Mouse (Mus musculus) ovary, postnatal 10 days (tissue): ENCODE measurements around the gene Epb41.

ENCODE experiments used
- DNase-seq: peaks from one replicate; pipeline ENCODE4 v3.0.0; 2022; ENCODE audit warnings: low spot score

Gene Epb41

GRCm38 (mm10) chr4:132074933-132075769 lies at the start of gene Epb41:
TSS of gene Epb41 (minus strand) at chr4:132075321.
- peak; percentile 99 for DNase-seq

GRCm38 (mm10) chr4:132123166-132123565 lies 48.0 kb upstream of the Epb41 start:
- no peak for DNase-seq

GRCm38 (mm10) chr4:132121674-132122073 lies 46.6 kb upstream of the Epb41 start:
- no peak for DNase-seq

GRCm38 (mm10) chr4:132119566-132119965 lies 44.4 kb upstream of the Epb41 start:
- no peak for DNase-seq

GRCm38 (mm10) chr4:132116315-132116714 lies 41.2 kb upstream of the Epb41 start:
- no peak for DNase-seq

- DNase-seq: no peak
Observed at GRCm38 (mm10) chr4:132113411-132114095, 38.4 kb upstream of the Epb41 start.

GRCm38 (mm10) chr4:132111227-132111626 lies 36.1 kb upstream of the Epb41 start:
- no peak for DNase-seq

- DNase-seq: no peak
Observed at GRCm38 (mm10) chr4:132108221-132108620, 33.1 kb upstream of the Epb41 start.

GRCm38 (mm10) chr4:132101152-132101551 lies 26.0 kb upstream of the Epb41 start:
- no peak for DNase-seq

- no peak for DNase-seq
Observed at GRCm38 (mm10) chr4:132099548-132099947, 24.4 kb upstream of the Epb41 start.

- no peak for DNase-seq
Observed at GRCm38 (mm10) chr4:132095043-132095442, 19.9 kb upstream of the Epb41 start.

- no peak for DNase-seq
Observed at GRCm38 (mm10) chr4:132093928-132094327, 18.8 kb upstream of the Epb41 start.

- DNase-seq: no peak
Observed at GRCm38 (mm10) chr4:132093136-132093535, 18.0 kb upstream of the Epb41 start.

- DNase-seq: no peak
Observed at GRCm38 (mm10) chr4:132088921-132089320, 13.8 kb upstream of the Epb41 start.

- no peak for DNase-seq
Observed at GRCm38 (mm10) chr4:132085114-132085513, 10.0 kb upstream of the Epb41 start.

- no peak for DNase-seq
Observed at GRCm38 (mm10) chr4:132080492-132080983, 5.4 kb upstream of the Epb41 start.

GRCm38 (mm10) chr4:132079555-132080275 lies 4.6 kb upstream of the Epb41 start:
- peak; percentile 41 for DNase-seq

GRCm38 (mm10) chr4:132078296-132078714 lies 3.2 kb upstream of the Epb41 start:
- no peak for DNase-seq

- no peak for DNase-seq
Observed at GRCm38 (mm10) chr4:132077445-132077844, 2.3 kb upstream of the Epb41 start.

- no peak for DNase-seq
Observed at GRCm38 (mm10) chr4:132076480-132077405, 1.6 kb upstream of the Epb41 start.

GRCm38 (mm10) chr4:132075796-132076195 lies 675 bp upstream of the Epb41 start:
- no peak for DNase-seq
